Mouse (Mus musculus): Measurements from ENCODE around the gene Zkscan3. TPM values are rescaled to one million over a fixed set of nuclear protein-coding genes. Genes with fewer than 3 reads are reported as not detected.

The Zkscan3 gene
- polyA plus RNA-seq, 1 experiment, result 11.7 TPM

GRCm38 (mm10) chr13:21350593-21350992 is 52.0 kb downstream of the Zkscan3 start:
- Histone ChIP-seq H3K4me1 (ENCODE audit: control insufficient read depth, insufficient read depth, insufficient read length, low read length) (no peaks in the 10 kb centered on the region), H3K36me3 (ENCODE audit: control insufficient read depth, insufficient read depth, low read length) (no peaks in the 10 kb centered on the region), H3K27me3 (ENCODE audit: control insufficient read depth, insufficient read depth, low read length) (no peaks in the 10 kb centered on the region), H3K27ac (ENCODE audit: insufficient read depth, low read depth, low read length) (no peak overlapping the region), H3K4me3 (ENCODE audit: low read depth, low read length) (no peak overlapping the region)
- TF ChIP-seq CTCF (IDR thresholded peaks at IDR 0.05; ENCODE audit: extremely low read depth, insufficient read length, insufficient replicate concordance, low read depth, low read length), result no peak
- no peak for TF ChIP-seq POLR2A (IDR thresholded peaks at IDR 0.05; ENCODE audit: low read depth, low read length)

GRCm38 (mm10) chr13:21346610-21347009 is 55.9 kb downstream of the Zkscan3 start, which contains the start of gene Olfr1367:
TSS of gene Olfr1367 (plus strand) at chr13:21346910.
- no peak within 1 kb of the TSS for H3K4me3 ChIP-seq (ENCODE audit: low read depth, low read length)
- H3K4me1 ChIP-seq (ENCODE audit: control insufficient read depth, insufficient read depth, insufficient read length, low read length), result no peaks in the 10 kb centered on the region
- 92% methylated on average over 1 of the region's 1 CpGs for WGBS
- no peaks in the 10 kb centered on the region for H3K27me3 ChIP-seq (ENCODE audit: control insufficient read depth, insufficient read depth, low read length)
- H3K27ac ChIP-seq (ENCODE audit: insufficient read depth, low read depth, low read length), result no peak within 1 kb of the TSS
- TF ChIP-seq POLR2A (IDR thresholded peaks at IDR 0.05; ENCODE audit: low read depth, low read length) (no peak), CTCF (IDR thresholded peaks at IDR 0.05; ENCODE audit: extremely low read depth, insufficient read length, insufficient replicate concordance, low read depth, low read length) (no peak)
- no peaks in the 10 kb centered on the region for H3K36me3 ChIP-seq (ENCODE audit: control insufficient read depth, insufficient read depth, low read length)

Other genes with a start within 250 kb of the Zkscan3 start
- gene Trim27, start 223.3 kb downstream of the Zkscan3 start, polyA plus RNA-seq (2012; rRNA removed), result 34.0 and 46.4 TPM in 2 replicates
- not detected in 2 replicates for gene Gpx5, start 110.0 kb downstream of the Zkscan3 start, polyA plus RNA-seq (2012; rRNA removed)
- gene Gpx6, start 90.6 kb downstream of the Zkscan3 start, polyA plus RNA-seq (2012; rRNA removed), result not detected in 2 replicates
- not detected in 2 replicates for gene Olfr1367, start 55.8 kb downstream of the Zkscan3 start, polyA plus RNA-seq (2012; rRNA removed)
- 0.13 and 0.38 TPM in 2 replicates for gene Zscan12, start 39.9 kb downstream of the Zkscan3 start, polyA plus RNA-seq (2012; rRNA removed)
- 0.30 TPM in 1 of 2 replicates, not detected in the other for gene Pgbd1, start 38.3 kb upstream of the Zkscan3 start, polyA plus RNA-seq (2012; rRNA removed)
- 1.9 and 3.1 TPM in 2 replicates for gene Zscan26, start 51.0 kb upstream of the Zkscan3 start, polyA plus RNA-seq (2012; rRNA removed)
- gene Nkapl, start 65.8 kb upstream of the Zkscan3 start, polyA plus RNA-seq (2012; rRNA removed), result 0.08 TPM in 1 of 2 replicates, not detected in the other
- 0.06 and 0.16 TPM in 2 replicates for gene Zkscan4, start 76.2 kb upstream of the Zkscan3 start, polyA plus RNA-seq (2012; rRNA removed)
- not detected in 2 replicates for gene Gm10065, start 76.7 kb upstream of the Zkscan3 start, polyA plus RNA-seq (2012; rRNA removed)
- gene AK157302, start 92.5 kb upstream of the Zkscan3 start, polyA plus RNA-seq (2012; rRNA removed), result 0.08 TPM in 1 of 2 replicates, not detected in the other
- gene Gm11273, start 98.7 kb upstream of the Zkscan3 start, polyA plus RNA-seq (2012; rRNA removed), result 11.1 and 22.1 TPM in 2 replicates
- gene Zkscan8, start 128.4 kb upstream of the Zkscan3 start, polyA plus RNA-seq (2012; rRNA removed), result 0.66 and 0.79 TPM in 2 replicates
- not detected in 2 replicates for gene Olfr1366, start 140.1 kb upstream of the Zkscan3 start, polyA plus RNA-seq (2012; rRNA removed)
- gene Olfr1535, start 157.1 kb upstream of the Zkscan3 start, polyA plus RNA-seq (2012; rRNA removed), result not detected in 2 replicates
- not detected in 2 replicates for gene Olfr1364, start 179.0 kb upstream of the Zkscan3 start, polyA plus RNA-seq (2012; rRNA removed)
- not detected in 2 replicates for gene Olfr1362, start 211.3 kb upstream of the Zkscan3 start, polyA plus RNA-seq (2012; rRNA removed)
- not detected in 2 replicates for gene Olfr11, start 239.8 kb upstream of the Zkscan3 start, polyA plus RNA-seq (2012; rRNA removed)

All from small intestine, adult 2 months (tissue).